Mouse (Mus musculus): ENCODE data around the gene Rplp2. TPM values are rescaled to one million over a fixed set of nuclear protein-coding genes. Genes with fewer than 3 reads are reported as not detected.
"Not testable (repeated sequence)": the region's sequence is repeated elsewhere in the genome, so short reads cannot be mapped to it uniquely, and the experiment has no call there.

Rplp2 gene
- total RNA-seq (2015; ENCODE audit: low replicate concordance) (970 and 1,246 TPM in 2 replicates), total RNA-seq (2017; ENCODE audit: low replicate concordance) (1,462 and 2,252 TPM in 2 replicates)

DNA sequence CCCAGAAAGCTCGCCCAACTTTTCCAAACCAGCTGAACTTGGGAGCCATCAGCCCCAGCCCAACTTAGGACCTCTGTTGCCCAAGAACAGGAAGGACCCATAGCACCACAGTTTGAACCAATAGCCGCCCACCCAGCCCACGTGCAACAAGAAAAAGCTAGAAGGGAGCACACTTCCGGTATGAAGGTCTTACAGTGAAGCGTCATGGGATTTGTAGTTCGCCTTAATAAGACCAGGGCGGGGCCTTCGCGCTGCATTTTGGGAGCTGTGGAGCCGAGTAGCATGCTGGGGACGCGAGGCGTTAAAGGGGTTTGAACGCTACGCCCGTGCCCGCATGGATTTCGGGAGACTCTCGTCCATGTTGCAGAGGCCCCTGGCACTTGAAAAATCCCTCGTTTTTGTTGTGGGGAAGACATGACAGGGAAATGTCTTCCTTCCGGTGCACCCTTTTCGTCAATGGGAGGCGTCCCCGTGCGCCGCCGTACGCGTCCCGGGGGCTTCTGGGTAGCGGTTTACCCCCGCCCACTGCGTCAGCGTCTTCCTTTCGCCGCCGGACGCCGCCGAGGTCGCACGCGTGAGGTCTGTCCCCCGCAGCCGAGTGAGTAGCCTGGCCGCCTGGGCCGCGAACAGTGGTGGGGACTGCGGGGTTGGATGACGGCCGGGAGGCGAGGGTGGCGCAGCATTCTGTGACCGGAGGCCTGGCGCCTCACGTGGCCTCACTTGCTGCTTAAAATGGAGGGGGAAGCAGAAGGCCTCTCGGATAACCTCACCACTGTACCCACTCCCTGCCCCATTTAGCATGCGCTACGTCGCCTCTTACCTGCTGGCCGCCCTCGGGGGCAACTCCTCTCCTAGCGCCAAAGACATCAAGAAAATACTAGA is at the start of gene Rplp2:
TSS of gene Rplp2 (plus strand) at position 261 of the 882 bp plus-strand sequence.
- ATAC-seq (replicated peaks; ENCODE audit: low FRiP score, poor library complexity, severe bottlenecking), result peak; percentile 88

GRCm38 (mm10) chr7:141403305-141403704 is 43.9 kb upstream of the Rplp2 start:
- peak; percentile 85 for ATAC-seq (replicated peaks; ENCODE audit: low FRiP score, poor library complexity, severe bottlenecking)

DNA sequence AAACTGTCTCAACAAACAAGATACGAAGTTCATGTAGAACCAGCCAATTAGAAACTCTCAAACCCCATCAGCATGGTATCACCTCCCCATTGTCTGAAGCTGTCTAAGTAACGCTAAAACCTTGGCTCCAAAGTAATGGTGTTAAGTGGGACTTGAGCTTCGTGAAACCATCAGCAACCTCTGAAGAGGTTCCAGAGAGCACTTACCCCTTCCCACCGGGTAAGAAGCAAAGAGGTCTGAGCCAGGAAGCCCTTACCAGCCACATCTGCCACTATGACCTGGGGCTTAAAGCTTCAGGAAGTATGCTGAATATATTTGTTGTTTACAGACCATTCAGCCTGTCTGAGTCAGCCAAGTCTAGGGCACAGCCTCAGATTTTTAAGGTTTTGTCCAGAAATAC is 41.7 kb upstream of the Rplp2 start:
- ATAC-seq (replicated peaks; ENCODE audit: low FRiP score, poor library complexity, severe bottlenecking), result no peak

- ATAC-seq (replicated peaks; ENCODE audit: low FRiP score, poor library complexity, severe bottlenecking), result not testable (repeated sequence)
Observed at GRCm38 (mm10) chr7:141407670-141408069, 39.5 kb upstream of the Rplp2 start.

GRCm38 (mm10) chr7:141408833-141409232 is 38.3 kb upstream of the Rplp2 start:
- ATAC-seq (replicated peaks; ENCODE audit: low FRiP score, poor library complexity, severe bottlenecking), result peak; percentile 85

DNA sequence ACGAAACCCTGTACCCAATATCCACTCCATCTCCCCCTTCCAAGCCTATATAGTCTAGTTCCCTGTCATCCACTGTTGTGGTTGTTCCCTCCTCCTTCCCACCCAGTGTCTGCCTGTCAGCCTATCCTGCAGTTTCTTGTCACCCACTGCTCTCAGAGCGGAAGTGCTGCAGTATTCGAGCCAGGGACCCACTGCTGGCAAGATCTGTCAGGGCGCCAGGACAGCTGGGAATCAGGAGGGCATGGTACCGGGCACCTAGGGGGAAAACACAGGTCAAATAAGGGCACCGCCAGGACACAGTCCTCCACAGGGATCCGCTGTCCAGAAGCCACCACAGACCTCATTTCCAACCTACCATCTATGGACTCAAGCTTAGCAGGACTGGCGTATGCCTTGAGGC is 36.5 kb upstream of the Rplp2 start:
- no peak for ATAC-seq (replicated peaks; ENCODE audit: low FRiP score, poor library complexity, severe bottlenecking)

- ATAC-seq (replicated peaks; ENCODE audit: low FRiP score, poor library complexity, severe bottlenecking), result no peak
Observed at GRCm38 (mm10) chr7:141411667-141412066, 35.5 kb upstream of the Rplp2 start.

GRCm38 (mm10) chr7:141413331-141413730 is 33.8 kb upstream of the Rplp2 start:
- ATAC-seq (replicated peaks; ENCODE audit: low FRiP score, poor library complexity, severe bottlenecking), result peak; percentile 20

DNA sequence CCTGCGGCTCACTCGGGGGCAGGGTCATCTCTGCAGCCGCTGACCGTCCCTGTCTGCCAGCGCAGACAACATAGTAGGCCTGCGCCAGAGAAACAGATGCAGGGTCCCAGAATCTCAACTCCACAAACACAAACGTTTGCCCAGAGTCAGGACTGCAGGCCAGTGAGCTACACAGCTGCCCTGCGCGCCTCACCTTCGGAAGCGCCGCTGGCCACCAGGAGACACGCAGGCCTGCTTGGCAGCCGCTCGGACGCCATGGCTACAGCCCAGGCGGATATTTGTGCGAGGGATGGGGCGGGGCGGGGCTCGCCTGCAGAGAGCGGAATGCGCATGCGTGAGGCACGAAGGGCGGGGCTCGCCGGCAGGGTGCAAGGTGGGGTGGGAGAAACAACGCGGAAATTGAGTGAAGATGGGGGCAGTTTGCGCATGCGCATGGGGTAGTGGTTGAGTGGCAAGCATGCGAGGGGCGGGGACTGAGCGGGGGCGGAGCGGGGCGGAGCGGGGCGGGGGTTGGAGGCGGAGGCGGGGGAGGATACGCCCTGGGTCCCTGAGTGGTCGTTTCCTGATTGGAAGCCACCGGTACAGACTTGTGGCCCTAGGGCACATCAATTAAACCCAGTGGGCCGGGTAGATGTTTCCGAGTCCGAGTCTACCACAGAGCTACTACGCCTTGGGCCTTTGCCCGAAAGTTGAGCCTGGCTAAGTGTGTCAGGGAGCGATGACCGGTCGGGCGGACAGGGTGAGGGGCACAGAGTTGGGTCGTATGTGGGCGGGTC is 33.2 kb upstream of the Rplp2 start, which contains the start of gene Gatd1:
TSS of gene Gatd1 (minus strand) at position 328 of the 776 bp plus-strand sequence.
- peak; percentile 85 for ATAC-seq (replicated peaks; ENCODE audit: low FRiP score, poor library complexity, severe bottlenecking)

DNA sequence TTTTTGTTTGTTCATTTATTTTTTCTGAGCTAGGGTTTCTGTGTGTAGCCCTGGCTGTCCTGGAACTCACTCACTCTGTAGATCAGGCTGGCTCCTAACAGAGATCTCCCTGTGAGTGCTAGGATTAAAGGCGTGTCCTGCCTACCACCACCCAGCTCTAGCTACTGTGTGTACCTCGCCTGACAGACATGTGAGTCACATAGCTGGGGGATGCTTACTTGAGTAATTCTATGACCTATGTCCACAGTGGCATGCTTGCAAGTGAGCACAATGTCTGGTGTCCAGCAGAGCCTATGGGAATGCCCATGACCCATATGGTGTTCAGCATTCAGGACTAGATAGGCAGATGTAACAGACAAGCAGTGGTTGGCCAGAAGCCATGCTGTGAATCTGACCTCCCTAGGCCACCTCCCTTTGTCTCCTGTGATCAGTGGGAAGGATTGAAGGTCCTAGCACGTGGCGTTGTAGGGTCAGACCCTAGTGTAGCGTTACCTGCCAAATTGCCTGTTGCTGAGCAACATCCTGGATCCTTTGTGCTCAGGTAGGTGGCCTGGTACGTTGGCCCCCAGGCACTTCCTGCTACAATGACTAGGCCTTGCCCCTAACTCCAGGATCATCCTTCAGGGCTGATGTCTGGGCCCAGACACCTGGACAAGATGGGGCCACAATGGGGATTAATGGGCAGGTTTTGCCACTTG is 30.9 kb upstream of the Rplp2 start:
- ATAC-seq (replicated peaks; ENCODE audit: low FRiP score, poor library complexity, severe bottlenecking), result no peak

GRCm38 (mm10) chr7:141417731-141418681 is 29.2 kb upstream of the Rplp2 start:
- ATAC-seq (replicated peaks; ENCODE audit: low FRiP score, poor library complexity, severe bottlenecking), result no peak

DNA sequence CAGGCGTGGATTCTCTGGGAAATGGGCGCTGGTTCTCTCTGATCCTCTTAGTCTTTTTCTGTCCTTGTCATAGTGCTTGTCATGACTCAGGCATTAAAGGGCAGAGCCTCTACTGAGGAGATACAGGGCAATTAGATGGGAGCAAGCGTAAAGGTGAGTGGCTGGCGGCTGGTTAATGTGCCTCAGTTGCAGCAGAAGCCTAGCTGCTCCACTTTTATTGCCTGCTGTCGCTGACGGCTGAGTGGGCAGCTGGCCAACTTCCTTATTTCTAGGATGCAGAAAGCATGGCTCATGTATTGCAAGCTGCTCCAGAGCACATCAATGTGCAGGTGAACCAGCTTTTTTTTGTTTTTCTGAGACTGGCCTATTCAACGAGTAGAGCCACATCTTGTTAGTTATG is 28.2 kb upstream of the Rplp2 start:
- no peak for ATAC-seq (replicated peaks; ENCODE audit: low FRiP score, poor library complexity, severe bottlenecking)

GRCm38 (mm10) chr7:141420030-141420702 is 27.0 kb upstream of the Rplp2 start:
- ATAC-seq (replicated peaks; ENCODE audit: low FRiP score, poor library complexity, severe bottlenecking), result no peak

- no peak for ATAC-seq (replicated peaks; ENCODE audit: low FRiP score, poor library complexity, severe bottlenecking)
Observed at GRCm38 (mm10) chr7:141423811-141424210, 23.4 kb upstream of the Rplp2 start.

DNA sequence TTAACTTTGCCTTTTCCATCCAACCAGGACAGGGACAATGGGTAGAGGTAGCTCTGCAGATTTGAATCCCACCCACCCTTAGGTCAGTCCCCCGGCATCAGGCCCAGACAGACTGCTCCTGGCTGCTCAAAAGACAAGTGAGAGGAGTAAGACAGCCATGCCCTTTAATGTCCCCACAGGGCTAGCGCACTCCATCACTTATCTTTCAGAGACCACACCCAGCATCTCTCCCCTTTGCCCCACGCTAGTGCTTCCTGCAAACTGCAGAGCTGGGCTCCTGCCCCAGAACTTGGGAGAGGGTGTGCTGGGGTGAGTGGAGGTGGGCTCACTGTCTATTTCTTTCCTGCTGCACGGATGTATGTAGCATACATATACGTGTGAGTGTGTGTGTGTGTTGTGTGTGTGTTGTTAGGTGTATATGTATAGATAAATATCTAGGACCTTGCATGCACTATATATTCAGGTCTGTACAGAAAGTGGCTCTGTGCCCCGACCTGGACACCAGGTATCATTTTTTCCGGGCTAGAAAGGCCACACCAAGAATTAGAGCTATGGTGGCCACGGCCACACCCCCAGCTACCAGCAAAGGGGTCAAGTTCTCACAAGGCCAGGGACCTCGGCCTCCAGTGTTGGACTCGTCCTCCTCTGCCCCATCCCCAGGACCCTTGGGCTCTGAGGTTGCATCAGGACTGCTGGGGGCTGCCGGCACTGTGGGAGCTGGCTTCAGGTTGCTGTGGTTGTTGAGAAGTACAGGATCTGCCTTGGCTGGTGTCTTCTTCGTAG is 20.0 kb upstream of the Rplp2 start:
- no peak for ATAC-seq (replicated peaks; ENCODE audit: low FRiP score, poor library complexity, severe bottlenecking)

- ATAC-seq (replicated peaks; ENCODE audit: low FRiP score, poor library complexity, severe bottlenecking), result no peak
Observed at GRCm38 (mm10) chr7:141428701-141429100, 18.5 kb upstream of the Rplp2 start.

DNA sequence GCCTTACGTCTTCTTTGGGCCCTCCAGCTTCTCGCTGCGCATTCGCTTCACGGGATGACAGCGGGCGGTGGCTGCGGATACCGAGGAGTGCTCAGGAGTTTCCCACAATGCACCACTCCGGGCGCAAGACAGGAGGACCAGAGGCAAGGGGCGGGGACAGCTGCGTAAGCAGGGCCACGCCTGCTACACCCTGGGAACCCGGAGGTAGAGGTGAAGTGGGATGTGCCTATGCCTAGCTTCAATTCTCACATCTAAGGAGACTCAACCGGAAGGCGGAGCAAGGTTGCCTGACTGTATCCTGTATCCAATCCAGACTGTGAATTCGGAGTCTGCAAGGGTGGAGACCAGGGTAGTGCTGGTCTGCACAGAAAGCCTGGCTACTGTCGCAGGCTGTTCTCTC is 17.9 kb upstream of the Rplp2 start, which contains the start of gene Cend1:
TSS of gene Cend1 (minus strand) at position 182 of the 400 bp plus-strand sequence.
- no peak for ATAC-seq (replicated peaks; ENCODE audit: low FRiP score, poor library complexity, severe bottlenecking)
